Mouse (Mus musculus): ENCODE data around the gene Epn2. TPM values are rescaled to one million over a fixed set of nuclear protein-coding genes. Genes with fewer than 3 reads are reported as not detected.

The Epn2 gene
- polyA plus RNA-seq, 1 experiment = 84.5 TPM

DNA sequence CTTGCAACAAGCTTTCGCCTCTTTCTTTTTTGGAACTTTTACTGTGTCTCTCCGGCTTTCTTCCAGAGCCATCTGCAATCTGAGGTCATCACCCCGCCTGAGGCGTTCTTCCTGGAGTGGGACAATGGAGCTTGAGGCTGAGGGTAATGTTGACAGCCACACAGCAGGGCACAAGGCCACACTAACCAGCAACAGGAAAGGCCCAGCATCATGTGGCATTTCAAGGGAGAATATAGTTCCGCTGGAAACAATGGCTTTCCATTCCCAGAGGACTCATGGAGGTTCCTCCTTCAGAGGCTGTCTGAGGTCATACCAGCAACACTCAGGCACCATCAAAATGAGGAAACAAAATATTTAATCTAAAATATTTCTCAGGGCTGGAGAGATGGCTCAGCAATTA, 45.9 kb downstream of the Epn2 start:
- TF ChIP-seq CTCF (IDR thresholded peaks at IDR 0.05; ENCODE audit: insufficient read depth, low read length) (no peak), POLR2A (IDR thresholded peaks at IDR 0.05; ENCODE audit: borderline replicate concordance, extremely low read depth, low read depth, low read length) (peak; percentile 32; the same call in 1 of the 2 replicates)
- Histone ChIP-seq H3K4me1 (ENCODE audit: control insufficient read depth, insufficient read depth, low read length) (peaks cover 69% of the 10 kb centered on the region), H3K4me3 (replicated peaks; ENCODE audit: extremely low read depth, low read depth, low read length) (no peak overlapping the region)
- WGBS = 46% methylated on average over 5 of the region's 5 CpGs
- peak; percentile 32 for DNase-seq

DNA sequence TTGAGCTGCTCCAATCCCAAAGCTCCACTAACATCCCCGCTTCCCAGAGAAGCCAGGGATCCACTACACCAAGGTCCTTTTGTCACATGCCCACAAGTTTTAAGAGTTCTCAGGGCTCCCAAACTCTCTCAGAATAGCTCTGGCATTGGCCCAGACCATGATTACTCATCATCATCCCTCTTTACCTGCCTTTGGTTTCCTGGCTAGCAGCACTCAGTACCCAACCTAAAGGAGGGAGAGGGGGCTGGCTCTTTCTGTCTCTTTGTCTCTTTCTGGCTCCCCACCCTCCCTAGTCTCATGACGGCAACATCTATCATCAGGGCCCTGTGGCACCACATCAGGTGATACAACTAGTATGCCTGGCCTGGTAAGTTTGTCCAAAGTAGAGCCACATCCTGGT, 46.7 kb downstream of the Epn2 start:
- Histone ChIP-seq H3K4me1 (ENCODE audit: control insufficient read depth, insufficient read depth, low read length) (peaks cover 72% of the 10 kb centered on the region), H3K4me3 (replicated peaks; ENCODE audit: extremely low read depth, low read depth, low read length) (no peak overlapping the region)
- TF ChIP-seq POLR2A (IDR thresholded peaks at IDR 0.05; ENCODE audit: borderline replicate concordance, extremely low read depth, low read depth, low read length) (no peak), CTCF (IDR thresholded peaks at IDR 0.05; ENCODE audit: insufficient read depth, low read length) (no peak)
- WGBS = 65% methylated on average over 2 of the region's 2 CpGs
- DNase-seq = peak; percentile 33

GRCm38 (mm10) chr11:61529268-61529713, 50.2 kb downstream of the Epn2 start:
- no peak overlapping the region for H3K4me3 ChIP-seq (replicated peaks; ENCODE audit: extremely low read depth, low read depth, low read length)
- DNase-seq = peak; percentile 43
- no peak for TF ChIP-seq CTCF (IDR thresholded peaks at IDR 0.05; ENCODE audit: insufficient read depth, low read length)
- no peak for TF ChIP-seq POLR2A (IDR thresholded peaks at IDR 0.05; ENCODE audit: borderline replicate concordance, extremely low read depth, low read depth, low read length)
- peaks cover 48% of the 10 kb centered on the region for H3K4me1 ChIP-seq (ENCODE audit: control insufficient read depth, insufficient read depth, low read length)
- WGBS = 30% methylated on average over 4 of the region's 4 CpGs

DNA sequence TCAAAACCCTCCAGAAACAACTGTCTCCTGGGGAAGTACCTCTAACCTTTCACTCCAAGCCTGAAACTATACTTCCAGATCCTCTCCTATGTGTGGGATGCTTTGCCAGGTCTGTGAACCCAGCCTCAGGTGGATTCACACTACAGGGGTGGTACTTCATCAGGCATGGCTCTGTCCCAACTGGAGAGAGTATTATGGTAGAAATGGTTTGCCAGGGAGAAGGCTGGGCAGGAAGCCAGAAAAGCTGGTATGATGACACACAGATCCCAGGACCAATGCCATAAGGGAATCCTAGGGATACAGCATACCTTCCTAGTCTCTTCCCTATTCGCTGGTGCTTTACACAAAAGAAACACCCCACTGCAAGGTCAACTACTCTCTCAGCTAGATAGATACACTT, 52.6 kb downstream of the Epn2 start:
- WGBS = 85% methylated on average over 1 of the region's 1 CpGs
- no peak for DNase-seq
- TF ChIP-seq POLR2A (IDR thresholded peaks at IDR 0.05; ENCODE audit: borderline replicate concordance, extremely low read depth, low read depth, low read length) (no peak), CTCF (IDR thresholded peaks at IDR 0.05; ENCODE audit: insufficient read depth, low read length) (no peak)
- no peak overlapping the region for H3K4me3 ChIP-seq (replicated peaks; ENCODE audit: extremely low read depth, low read depth, low read length)
- H3K4me1 ChIP-seq (ENCODE audit: control insufficient read depth, insufficient read depth, low read length) = peaks cover 34% of the 10 kb centered on the region

DNA sequence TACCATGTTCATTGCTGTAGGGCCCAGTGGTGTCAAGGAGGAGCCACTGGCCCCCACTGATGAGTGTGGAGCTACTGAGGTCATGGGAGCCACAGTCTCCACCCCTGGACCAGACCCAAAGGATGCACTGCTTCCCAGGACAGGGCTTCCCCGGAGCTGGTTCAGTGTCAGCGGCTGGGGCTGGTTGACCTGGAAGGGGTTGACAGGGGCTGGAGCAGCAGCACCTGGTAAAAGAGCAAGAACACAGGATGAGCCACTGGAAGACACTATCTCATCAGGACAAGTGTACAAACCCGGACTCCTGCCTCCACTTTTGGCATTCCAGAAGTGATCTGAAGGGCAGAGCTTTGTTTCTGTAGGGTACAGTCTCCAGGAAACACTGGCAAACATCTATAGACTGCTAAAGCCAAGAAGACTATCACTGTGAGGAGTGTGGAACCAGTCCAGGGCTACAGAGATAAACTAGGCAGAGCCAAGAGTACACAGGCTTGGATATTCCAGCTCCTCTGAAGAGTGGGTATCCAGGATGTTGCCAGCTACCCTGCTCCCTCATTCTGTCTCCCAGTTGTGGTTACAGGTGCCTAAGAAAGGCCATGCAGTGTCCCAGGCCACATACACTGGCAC, 59.9 kb downstream of the Epn2 start:
- TF ChIP-seq POLR2A (IDR thresholded peaks at IDR 0.05; ENCODE audit: borderline replicate concordance, extremely low read depth, low read depth, low read length) = no peak
- TF ChIP-seq CTCF (IDR thresholded peaks at IDR 0.05; ENCODE audit: insufficient read depth, low read length) = no peak
- no peaks in the 10 kb centered on the region for H3K4me1 ChIP-seq (ENCODE audit: control insufficient read depth, insufficient read depth, low read length)
- DNase-seq = no peak

GRCm38 (mm10) chr11:61518871-61519270, 60.6 kb downstream of the Epn2 start:
- Histone ChIP-seq H3K4me1 (ENCODE audit: control insufficient read depth, insufficient read depth, low read length) (no peaks in the 10 kb centered on the region), H3K4me3 (replicated peaks; ENCODE audit: extremely low read depth, low read depth, low read length) (no peak overlapping the region)
- DNase-seq = no peak
- WGBS = 79% methylated on average over 3 of the region's 3 CpGs
- TF ChIP-seq POLR2A (IDR thresholded peaks at IDR 0.05; ENCODE audit: borderline replicate concordance, extremely low read depth, low read depth, low read length) (no peak), CTCF (IDR thresholded peaks at IDR 0.05; ENCODE audit: insufficient read depth, low read length) (no peak)

More for the DNA sequence above, 59.9 kb downstream of the Epn2 start:
- 79% methylated on average over 3 of the region's 3 CpGs for WGBS
- no peak overlapping the region for H3K4me3 ChIP-seq (replicated peaks; ENCODE audit: extremely low read depth, low read depth, low read length)

- DNase-seq = no peak
- no peak for TF ChIP-seq POLR2A (IDR thresholded peaks at IDR 0.05; ENCODE audit: borderline replicate concordance, extremely low read depth, low read depth, low read length)
- TF ChIP-seq CTCF (IDR thresholded peaks at IDR 0.05; ENCODE audit: insufficient read depth, low read length) = no peak
- Histone ChIP-seq H3K4me3 (replicated peaks; ENCODE audit: extremely low read depth, low read depth, low read length) (no peak overlapping the region), H3K4me1 (ENCODE audit: control insufficient read depth, insufficient read depth, low read length) (no peaks in the 10 kb centered on the region)
- 57% methylated on average over 1 of the region's 1 CpGs for WGBS
Measured at GRCm38 (mm10) chr11:61517971-61518370, 61.5 kb downstream of the Epn2 start.

DNA sequence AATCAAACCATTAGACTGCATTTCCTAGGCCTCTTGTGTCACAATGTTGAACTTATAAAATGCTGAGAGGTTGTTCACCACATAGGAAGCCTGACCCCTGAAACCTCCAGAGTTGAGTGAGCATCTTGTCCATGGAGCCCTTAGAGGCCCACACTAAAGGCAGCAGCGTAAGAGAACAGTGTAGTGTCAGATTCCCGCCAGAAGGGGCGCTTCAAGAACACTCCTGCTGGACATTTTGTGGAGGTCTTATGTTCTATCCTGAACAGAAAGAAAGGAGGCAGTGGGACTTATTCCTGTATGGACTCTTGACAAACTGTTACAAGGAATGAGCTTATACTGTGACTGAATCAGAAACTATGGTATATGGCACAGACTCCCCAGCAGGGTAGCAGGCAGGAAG, 64.5 kb downstream of the Epn2 start:
- 32% methylated on average over 3 of the region's 3 CpGs for WGBS
- no peaks in the 10 kb centered on the region for H3K4me1 ChIP-seq (ENCODE audit: control insufficient read depth, insufficient read depth, low read length)
- no peak overlapping the region for H3K4me3 ChIP-seq (replicated peaks; ENCODE audit: extremely low read depth, low read depth, low read length)
- peak; percentile 54 for TF ChIP-seq CTCF (IDR thresholded peaks at IDR 0.05; ENCODE audit: insufficient read depth, low read length)
- no peak for TF ChIP-seq POLR2A (IDR thresholded peaks at IDR 0.05; ENCODE audit: borderline replicate concordance, extremely low read depth, low read depth, low read length)
- DNase-seq = peak; percentile 60

DNA sequence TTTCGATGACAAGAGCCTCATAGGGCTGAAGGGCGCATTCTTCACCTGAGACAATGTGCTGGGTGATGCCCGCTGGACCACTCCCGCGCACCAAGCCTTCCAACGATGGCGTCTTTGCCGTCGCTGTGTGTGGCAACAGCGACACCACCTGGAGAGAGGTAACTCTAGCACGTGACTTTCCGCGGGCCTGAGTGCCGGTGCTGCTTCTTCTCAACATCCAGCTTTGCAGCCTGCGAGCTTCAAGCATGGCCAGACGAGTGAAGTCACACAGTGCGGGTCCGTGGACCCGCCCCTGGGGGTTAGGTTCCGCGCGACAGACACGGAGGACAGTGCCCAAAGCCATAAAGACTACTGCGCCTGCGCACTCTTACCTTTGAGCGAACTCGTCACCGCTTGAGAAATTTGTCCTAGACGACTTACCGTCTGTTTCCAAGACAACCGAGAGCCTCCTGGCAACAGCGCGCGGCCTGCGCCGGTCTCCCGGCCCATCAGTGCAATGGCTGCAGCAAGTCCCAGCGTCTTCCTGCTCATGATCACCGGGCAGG, 74.7 kb downstream of the Epn2 start, which contains the start of gene B9d1:
TSS of gene B9d1 (plus strand) at position 432 of the 545 bp plus-strand sequence.
- WGBS = under 1% methylated on average over 39 of the region's 39 CpGs
- Histone ChIP-seq H3K4me1 (ENCODE audit: control insufficient read depth, insufficient read depth, low read length) (no peaks in the 10 kb centered on the region), H3K4me3 (replicated peaks; ENCODE audit: extremely low read depth, low read depth, low read length) (peak within 1 kb of the TSS; percentile 92)
- TF ChIP-seq POLR2A (IDR thresholded peaks at IDR 0.05; ENCODE audit: borderline replicate concordance, extremely low read depth, low read depth, low read length) = 0 out of 2 replicates have a peak, but pooled peaks have one; percentile 5
- TF ChIP-seq CTCF (IDR thresholded peaks at IDR 0.05; ENCODE audit: insufficient read depth, low read length) = peak; percentile 98
- DNase-seq = peak; percentile 96

- H3K4me1 ChIP-seq (ENCODE audit: control insufficient read depth, insufficient read depth, low read length) = no peaks in the 10 kb centered on the region
- WGBS = 67% methylated on average over 8 of the region's 8 CpGs
- TF ChIP-seq POLR2A (IDR thresholded peaks at IDR 0.05; ENCODE audit: borderline replicate concordance, extremely low read depth, low read depth, low read length) (no peak), CTCF (IDR thresholded peaks at IDR 0.05; ENCODE audit: insufficient read depth, low read length) (no peak)
- no peak for DNase-seq
- H3K4me3 ChIP-seq (replicated peaks; ENCODE audit: extremely low read depth, low read depth, low read length) = no peak overlapping the region
Measured at GRCm38 (mm10) chr11:61503933-61504332, 75.6 kb downstream of the Epn2 start.

All from lung, adult 2 months (tissue).